Mouse (Mus musculus): ENCODE measurements at regions not wholly inside any gene's neighbourhood (a gene's known extent, or its start where the extent isn't known, plus 50 kb on each side); places are given as distances from the start of the nearest gene placed in this dataset.

DNA sequence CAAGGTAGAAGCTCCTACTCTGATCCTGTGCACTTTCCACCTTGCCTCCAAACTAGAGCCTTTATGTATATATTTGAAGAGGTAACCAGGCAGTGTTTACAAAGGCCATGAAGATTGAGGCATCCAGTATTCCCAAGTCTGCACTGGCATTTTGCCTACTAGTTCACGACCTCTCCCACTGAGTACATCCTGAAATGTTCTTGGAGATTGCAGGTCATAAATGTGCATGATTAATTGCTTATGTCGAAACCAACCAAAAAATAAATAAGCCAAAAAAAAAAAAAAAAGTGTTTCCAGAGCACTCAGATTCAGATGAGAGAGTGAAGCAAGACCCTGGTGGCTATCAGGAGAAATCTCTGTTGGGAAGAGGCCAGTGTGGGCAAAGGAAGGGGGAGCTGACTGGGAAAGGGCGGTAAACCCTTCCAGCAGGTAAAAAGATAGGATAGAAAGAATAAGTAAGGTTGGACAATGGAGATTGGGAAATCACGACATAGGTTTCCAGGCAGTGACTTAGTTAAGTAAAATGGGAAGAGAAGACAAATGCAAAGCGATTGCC is 133.6 kb upstream of the Nrip1 start:
- Histone ChIP-seq H3K9me3 (ENCODE audit: control insufficient read depth, low read length) (no peaks in the 10 kb centered on the region), H3K4me2 (ENCODE audit: low read depth, low read length) (no peak overlapping the region), H3K4me3 (ENCODE audit: low read depth, low read length) (no peak overlapping the region), H3K36me3 (ENCODE audit: control insufficient read depth, insufficient read depth, low read length) (no peaks in the 10 kb centered on the region), H3K9ac (ENCODE audit: low read depth, low read length) (no peak overlapping the region), H3K27me3 (replicated peaks; ENCODE audit: control insufficient read depth, insufficient read depth, low read length) (no peaks in the 10 kb centered on the region), H3K4me1 (ENCODE audit: control insufficient read depth, insufficient read depth, low read length) (no peaks in the 10 kb centered on the region), H3K27ac (replicated peaks; ENCODE audit: low read depth, low read length) (no peak overlapping the region)
- WGBS = 82% methylated on average over 5 of the region's 5 CpGs
- no peak for ATAC-seq (ENCODE audit: low read depth)
- DNase-seq (ENCODE audit: low spot score) = no peak

DNA sequence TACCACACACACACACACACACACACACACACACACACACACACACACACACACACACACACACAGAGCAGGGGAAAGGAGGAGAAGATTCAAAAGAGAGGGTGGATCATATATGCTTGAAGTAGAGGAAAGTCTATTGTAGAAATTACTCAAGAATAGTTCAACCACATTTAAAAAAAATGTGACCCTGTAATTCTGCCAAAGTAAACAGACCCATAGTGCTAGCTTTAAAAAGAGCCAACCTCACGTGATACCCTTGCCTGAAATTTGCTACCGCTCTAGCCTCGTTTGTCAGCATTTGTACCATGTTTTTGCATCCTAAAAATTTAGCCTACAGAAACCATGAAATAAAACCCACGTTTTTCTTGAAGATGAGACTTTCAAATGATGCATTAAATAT is 132.6 kb upstream of the Nrip1 start:
- no peak overlapping the region for H3K9ac ChIP-seq (ENCODE audit: low read depth, low read length)
- no peaks in the 10 kb centered on the region for H3K27me3 ChIP-seq (replicated peaks; ENCODE audit: control insufficient read depth, insufficient read depth, low read length)
- no peak overlapping the region for H3K27ac ChIP-seq (replicated peaks; ENCODE audit: low read depth, low read length)
- DNase-seq (ENCODE audit: low spot score) (peak; percentile 61), ATAC-seq (ENCODE audit: low read depth) (peak; percentile 37; the same call in 1 of the 2 replicates)
- no peaks in the 10 kb centered on the region for H3K9me3 ChIP-seq (ENCODE audit: control insufficient read depth, low read length)
- no peaks in the 10 kb centered on the region for H3K4me1 ChIP-seq (ENCODE audit: control insufficient read depth, insufficient read depth, low read length)
- 41% methylated on average over 4 of the region's 4 CpGs for WGBS
- no peak overlapping the region for H3K4me3 ChIP-seq (ENCODE audit: low read depth, low read length)
- no peak overlapping the region for H3K4me2 ChIP-seq (ENCODE audit: low read depth, low read length)
- no peaks in the 10 kb centered on the region for H3K36me3 ChIP-seq (ENCODE audit: control insufficient read depth, insufficient read depth, low read length)

DNA sequence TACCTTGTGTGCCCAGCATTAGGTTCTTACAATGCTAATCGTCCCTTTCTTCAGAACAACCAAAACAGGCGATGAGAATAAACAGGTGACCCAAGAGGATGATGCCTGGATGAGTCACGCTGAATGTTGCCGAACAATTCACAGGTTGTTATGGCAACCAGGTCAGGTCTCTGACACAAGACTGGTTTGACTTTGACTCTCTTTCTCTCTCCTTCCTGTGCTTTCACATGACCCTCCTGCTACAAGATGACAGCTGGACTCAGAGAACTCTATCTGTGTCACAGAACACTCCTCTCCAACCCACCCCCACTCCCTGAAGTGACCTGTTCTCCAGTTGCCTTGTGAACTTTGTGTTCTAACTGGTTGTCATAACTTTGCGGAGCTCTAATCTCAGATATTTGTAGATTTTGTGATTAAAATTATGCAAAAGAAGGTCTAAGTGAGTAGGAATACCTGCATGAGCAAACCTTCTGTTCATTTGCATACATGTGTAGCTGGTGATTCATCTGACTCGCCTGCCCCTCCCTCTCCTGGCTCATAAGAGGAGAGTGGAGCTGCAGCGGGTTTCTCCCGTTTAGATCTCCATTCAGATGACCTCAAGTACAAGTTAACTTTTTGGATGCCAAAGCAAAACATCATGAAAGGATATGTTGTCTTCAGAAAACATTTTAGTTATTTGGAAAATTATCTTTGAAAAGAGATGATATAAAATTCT is 126.2 kb upstream of the Nrip1 start:
- Histone ChIP-seq H3K4me1 (ENCODE audit: control insufficient read depth, insufficient read depth, low read length) (no peaks in the 10 kb centered on the region), H3K4me3 (ENCODE audit: low read depth, low read length) (no peak overlapping the region), H3K27me3 (replicated peaks; ENCODE audit: control insufficient read depth, insufficient read depth, low read length) (no peaks in the 10 kb centered on the region), H3K9ac (ENCODE audit: low read depth, low read length) (no peak overlapping the region), H3K27ac (replicated peaks; ENCODE audit: low read depth, low read length) (no peak overlapping the region), H3K36me3 (ENCODE audit: control insufficient read depth, insufficient read depth, low read length) (no peaks in the 10 kb centered on the region), H3K4me2 (ENCODE audit: low read depth, low read length) (no peak overlapping the region), H3K9me3 (ENCODE audit: control insufficient read depth, low read length) (no peaks in the 10 kb centered on the region)
- 58% methylated on average over 8 of the region's 8 CpGs for WGBS
- DNase-seq (ENCODE audit: low spot score) (no peak), ATAC-seq (ENCODE audit: low read depth) (no peak)

DNA sequence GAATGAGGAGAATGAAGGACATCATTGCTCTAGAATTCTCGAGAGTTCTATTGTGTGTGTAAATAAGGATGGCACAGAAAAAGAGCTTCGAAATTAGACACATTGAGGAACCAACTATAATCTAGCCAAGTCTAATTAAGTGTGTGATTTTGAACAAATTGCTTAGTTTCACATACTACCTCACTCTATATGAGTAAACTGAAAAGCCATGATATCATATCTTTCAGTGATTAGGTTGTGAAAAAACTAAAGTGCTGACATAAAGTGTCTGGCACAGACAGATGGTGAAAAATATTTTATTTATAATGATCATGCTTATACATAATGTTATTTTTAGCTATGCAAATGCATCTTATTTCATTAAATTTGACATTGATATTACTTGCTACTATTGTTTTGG is 124.6 kb upstream of the Nrip1 start:
- Histone ChIP-seq H3K27ac (replicated peaks; ENCODE audit: low read depth, low read length) (no peak overlapping the region), H3K4me2 (ENCODE audit: low read depth, low read length) (no peak overlapping the region), H3K4me1 (ENCODE audit: control insufficient read depth, insufficient read depth, low read length) (no peaks in the 10 kb centered on the region), H3K36me3 (ENCODE audit: control insufficient read depth, insufficient read depth, low read length) (no peaks in the 10 kb centered on the region), H3K9ac (ENCODE audit: low read depth, low read length) (no peak overlapping the region), H3K4me3 (ENCODE audit: low read depth, low read length) (no peak overlapping the region), H3K27me3 (replicated peaks; ENCODE audit: control insufficient read depth, insufficient read depth, low read length) (no peaks in the 10 kb centered on the region), H3K9me3 (ENCODE audit: control insufficient read depth, low read length) (no peaks in the 10 kb centered on the region)
- DNase-seq (ENCODE audit: low spot score) (no peak), ATAC-seq (ENCODE audit: low read depth) (no peak)
- 80% methylated on average over 2 of the region's 2 CpGs for WGBS

DNA sequence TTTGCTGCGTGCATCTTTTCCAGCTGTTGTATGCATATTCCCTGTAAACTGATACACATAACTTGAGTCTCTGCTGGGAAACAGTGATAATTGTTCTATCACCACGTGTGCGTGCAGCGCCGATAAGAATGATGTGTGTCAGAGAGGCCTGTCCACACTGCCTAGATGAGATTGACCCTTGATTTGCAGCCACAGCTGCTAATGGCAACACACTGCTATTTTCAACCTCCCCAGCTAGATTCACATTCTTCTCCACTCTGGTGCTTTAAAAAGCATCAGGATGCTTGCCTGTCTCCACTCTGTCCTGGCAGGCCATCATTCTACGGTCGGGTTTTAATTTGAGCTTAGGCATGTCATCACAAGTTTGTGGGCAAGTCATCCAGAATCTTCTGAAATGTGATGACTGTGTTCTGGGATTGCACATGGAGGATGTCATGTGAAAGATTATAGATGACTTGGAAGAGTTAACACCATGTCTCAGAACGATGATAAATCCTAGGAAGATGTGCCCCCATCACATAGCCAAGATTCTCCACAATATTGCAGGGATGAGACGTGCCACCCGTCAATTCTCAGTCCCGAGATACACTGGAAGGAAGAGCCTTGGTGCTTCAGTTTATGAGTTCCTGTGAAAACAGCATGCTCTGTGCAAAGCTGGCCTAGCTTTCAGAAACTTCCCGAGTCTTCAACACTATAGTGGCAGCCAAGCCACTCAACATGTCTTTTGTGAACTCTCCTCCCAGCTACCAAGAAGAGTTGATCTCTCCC is 123.6 kb upstream of the Nrip1 start:
- 74% methylated on average over 12 of the region's 12 CpGs for WGBS
- Histone ChIP-seq H3K9ac (ENCODE audit: low read depth, low read length) (no peak overlapping the region), H3K36me3 (ENCODE audit: control insufficient read depth, insufficient read depth, low read length) (no peaks in the 10 kb centered on the region), H3K4me3 (ENCODE audit: low read depth, low read length) (no peak overlapping the region), H3K4me2 (ENCODE audit: low read depth, low read length) (no peak overlapping the region), H3K4me1 (ENCODE audit: control insufficient read depth, insufficient read depth, low read length) (no peaks in the 10 kb centered on the region), H3K27ac (replicated peaks; ENCODE audit: low read depth, low read length) (no peak overlapping the region), H3K9me3 (ENCODE audit: control insufficient read depth, low read length) (no peaks in the 10 kb centered on the region), H3K27me3 (replicated peaks; ENCODE audit: control insufficient read depth, insufficient read depth, low read length) (no peaks in the 10 kb centered on the region)
- DNase-seq (ENCODE audit: low spot score) = peak; percentile 8
- peak; percentile 60; the same call in 1 of the 2 replicates for ATAC-seq (ENCODE audit: low read depth)

DNA sequence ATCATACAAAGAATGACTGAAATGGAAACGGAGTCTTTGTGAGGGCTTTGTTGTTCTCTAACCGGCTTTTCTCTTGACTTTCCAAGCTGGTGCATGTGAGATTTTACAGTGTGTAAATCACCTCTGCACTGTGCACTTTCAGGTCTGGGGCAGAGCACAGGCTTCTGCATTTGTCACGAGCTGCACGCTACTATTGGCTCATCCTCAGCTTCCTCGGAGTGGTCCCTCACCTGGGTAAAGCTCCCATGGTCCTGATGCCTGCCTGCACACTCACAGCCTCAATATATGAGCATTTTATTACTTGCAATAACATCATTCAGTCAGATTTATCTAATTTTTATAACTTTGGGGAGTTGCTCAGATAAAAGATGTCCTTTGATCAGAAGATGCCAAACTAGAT is 109.8 kb upstream of the Nrip1 start:
- Histone ChIP-seq H3K9ac (ENCODE audit: low read depth, low read length) (no peak overlapping the region), H3K4me3 (ENCODE audit: low read depth, low read length) (no peak overlapping the region), H3K36me3 (ENCODE audit: control insufficient read depth, insufficient read depth, low read length) (no peaks in the 10 kb centered on the region), H3K4me2 (ENCODE audit: low read depth, low read length) (no peak overlapping the region), H3K27me3 (replicated peaks; ENCODE audit: control insufficient read depth, insufficient read depth, low read length) (no peaks in the 10 kb centered on the region), H3K4me1 (ENCODE audit: control insufficient read depth, insufficient read depth, low read length) (no peaks in the 10 kb centered on the region), H3K27ac (replicated peaks; ENCODE audit: low read depth, low read length) (no peak overlapping the region), H3K9me3 (ENCODE audit: control insufficient read depth, low read length) (no peaks in the 10 kb centered on the region)
- DNase-seq (ENCODE audit: low spot score) = no peak
- no peak for ATAC-seq (ENCODE audit: low read depth)
- WGBS = 90% methylated on average over 5 of the region's 5 CpGs

DNA sequence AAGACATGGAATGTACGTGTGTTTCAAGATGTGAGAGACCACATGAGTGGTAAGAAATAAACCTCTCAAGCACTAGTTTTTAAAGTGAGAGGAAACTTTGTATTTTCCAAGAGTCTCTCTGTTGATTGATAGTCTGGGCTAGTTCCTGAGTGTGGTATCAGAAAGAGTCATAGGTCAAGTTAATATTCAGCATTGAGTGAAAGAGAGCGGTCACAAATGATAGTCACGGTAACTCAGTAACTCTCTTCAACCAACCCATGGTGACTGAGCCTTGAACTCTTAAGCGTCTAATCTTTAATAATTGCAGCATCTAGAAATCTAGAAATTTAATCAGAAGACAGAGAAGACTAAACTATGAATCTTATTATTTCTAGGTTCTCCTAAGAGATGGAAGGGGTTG is 108.3 kb upstream of the Nrip1 start:
- Histone ChIP-seq H3K4me3 (ENCODE audit: low read depth, low read length) (no peak overlapping the region), H3K9me3 (ENCODE audit: control insufficient read depth, low read length) (no peaks in the 10 kb centered on the region), H3K4me1 (ENCODE audit: control insufficient read depth, insufficient read depth, low read length) (no peaks in the 10 kb centered on the region), H3K27ac (replicated peaks; ENCODE audit: low read depth, low read length) (no peak overlapping the region), H3K9ac (ENCODE audit: low read depth, low read length) (no peak overlapping the region), H3K36me3 (ENCODE audit: control insufficient read depth, insufficient read depth, low read length) (no peaks in the 10 kb centered on the region), H3K27me3 (replicated peaks; ENCODE audit: control insufficient read depth, insufficient read depth, low read length) (no peaks in the 10 kb centered on the region), H3K4me2 (ENCODE audit: low read depth, low read length) (no peak overlapping the region)
- ATAC-seq (ENCODE audit: low read depth) (no peak), DNase-seq (ENCODE audit: low spot score) (no peak)
- 79% methylated on average over 4 of the region's 4 CpGs for WGBS

DNA sequence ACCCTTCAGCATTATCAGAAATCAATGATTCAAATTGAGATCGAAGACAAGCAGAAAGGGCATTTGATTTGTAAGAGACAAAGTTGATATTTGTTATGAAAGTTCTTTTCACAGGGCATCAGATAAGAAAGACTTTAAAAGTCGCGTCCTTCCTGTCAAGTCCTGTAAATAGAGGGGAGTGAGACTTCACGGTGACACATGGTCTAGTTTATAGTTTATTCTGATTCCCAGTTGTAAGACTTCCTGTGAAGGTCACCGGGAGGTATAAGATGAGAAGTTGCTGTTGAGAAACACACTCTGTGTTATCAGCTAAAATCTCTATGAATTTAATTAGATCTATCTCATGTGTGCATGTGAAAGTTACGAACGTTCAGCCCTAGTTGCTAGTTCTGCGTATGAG is 103.8 kb upstream of the Nrip1 start:
- H3K27ac ChIP-seq (replicated peaks; ENCODE audit: low read depth, low read length) = no peak overlapping the region
- no peaks in the 10 kb centered on the region for H3K27me3 ChIP-seq (replicated peaks; ENCODE audit: control insufficient read depth, insufficient read depth, low read length)
- 67% methylated on average over 8 of the region's 8 CpGs for WGBS
- no peaks in the 10 kb centered on the region for H3K4me1 ChIP-seq (ENCODE audit: control insufficient read depth, insufficient read depth, low read length)
- no peak for ATAC-seq (ENCODE audit: low read depth)
- no peak overlapping the region for H3K4me3 ChIP-seq (ENCODE audit: low read depth, low read length)
- H3K36me3 ChIP-seq (ENCODE audit: control insufficient read depth, insufficient read depth, low read length) = no peaks in the 10 kb centered on the region
- H3K4me2 ChIP-seq (ENCODE audit: low read depth, low read length) = no peak overlapping the region
- H3K9ac ChIP-seq (ENCODE audit: low read depth, low read length) = no peak overlapping the region
- no peak for DNase-seq (ENCODE audit: low spot score)
- no peaks in the 10 kb centered on the region for H3K9me3 ChIP-seq (ENCODE audit: control insufficient read depth, low read length)
